Mouse (Mus musculus) adrenal gland, adult 2 months (tissue): ENCODE measurements around the gene Map1a. TPM values are rescaled to one million over a fixed set of nuclear protein-coding genes. Genes with fewer than 3 reads are reported as not detected.

Experiments used
- DNase-seq: peaks from one replicate; pipeline ENCODE4 v3.0.0; 2021
- long read RNA-seq: library from polyadenylated mRNA; stranded (forward); transcript quantifications from one replicate; pipeline ENCODE4 v2.0.0, GENCODE M21; 2021
- polyA plus RNA-seq: library from polyadenylated mRNA; depleted of rRNA; stranded (reverse); fragments of >200 nt; gene quantifications from 2 replicates; pipeline ENCODE4 v1.2.3, GENCODE M21; 2012; rRNA removed
- total RNA-seq, 2 experiments: library from RNA; stranded (reverse); gene quantifications; 2 replicates each; pipeline ENCODE4 v1.2.3; 2021

The Map1a gene
- total RNA-seq (10 to 100 TPM in 1 of 2 experiments, 1 to 10 TPM in 1; 5.1 to 12.1 TPM), polyA plus RNA-seq (2.4 and 4.2 TPM in 2 replicates)
- long read RNA-seq, partial matches to known transcripts: 1 of 3 reads
- long read RNA-seq, other reads (novel, unspliced or antisense): 2 of 3 reads

GRCm38 (mm10) chr2:121288901-121289729 is at the start of gene Map1a:
Gene Map1a, plus strand, starts transcription at chr2:121289600.
- peak; percentile 97 for DNase-seq

GRCm38 (mm10) chr2:121244099-121244498 is 45.3 kb upstream of the Map1a start:
- DNase-seq: no peak

GRCm38 (mm10) chr2:121249758-121250157 is 39.6 kb upstream of the Map1a start:
- DNase-seq: no peak

- no peak for DNase-seq
Measured at GRCm38 (mm10) chr2:121268446-121268845, 21.0 kb upstream of the Map1a start.

- DNase-seq: no peak
Measured at GRCm38 (mm10) chr2:121270521-121271235, 18.7 kb upstream of the Map1a start.

GRCm38 (mm10) chr2:121271236-121271927 is 18.0 kb upstream of the Map1a start, which contains the start of gene Trp53bp1:
Gene Trp53bp1, minus strand, starts transcription at chr2:121271407.
- DNase-seq: peak; percentile 98

GRCm38 (mm10) chr2:121271928-121272516 is 17.4 kb upstream of the Map1a start:
- DNase-seq: no peak

- DNase-seq: no peak
Measured at GRCm38 (mm10) chr2:121287850-121288249, 1.6 kb upstream of the Map1a start.

- no peak for DNase-seq
Measured at GRCm38 (mm10) chr2:121289730-121290540, 535 bp downstream of the Map1a start.

GRCm38 (mm10) chr2:121292316-121293013 is 3.1 kb downstream of the Map1a start:
- no peak for DNase-seq

- peak; percentile 59 for DNase-seq
Measured at GRCm38 (mm10) chr2:121294182-121294581, 4.8 kb downstream of the Map1a start.

- DNase-seq: peak; percentile 18
Measured at GRCm38 (mm10) chr2:121294753-121295607, 5.6 kb downstream of the Map1a start.

- DNase-seq: no peak
Measured at GRCm38 (mm10) chr2:121295608-121296571, 6.5 kb downstream of the Map1a start.

GRCm38 (mm10) chr2:121296754-121297231 is 7.4 kb downstream of the Map1a start:
- no peak for DNase-seq

- no peak for DNase-seq
Measured at GRCm38 (mm10) chr2:121297701-121298100, 8.3 kb downstream of the Map1a start.

- DNase-seq: no peak
Measured at GRCm38 (mm10) chr2:121298131-121298530, 8.7 kb downstream of the Map1a start.

GRCm38 (mm10) chr2:121299471-121299870 is 10.1 kb downstream of the Map1a start:
- DNase-seq: no peak

- no peak for DNase-seq
Measured at GRCm38 (mm10) chr2:121300036-121300435, 10.6 kb downstream of the Map1a start.
